Mouse (Mus musculus) C2C12 (cell line): ENCODE results near the gene Sepsecs.

Experiments used
- CTCF ChIP-seq: IDR thresholded peaks from one replicate; pipeline ENCODE4 v1.5.1; 2011; ENCODE audit not compliant: control insufficient read depth, insufficient read depth, insufficient read length
- MAX ChIP-seq: IDR thresholded peaks from one replicate; pipeline ENCODE4 v1.6.1; 2011; ENCODE audit warnings: mild to moderate bottlenecking, control low read depth

GRCm38 (mm10) chr5:52628783-52629182 lies 40.7 kb downstream of the Sepsecs start:
- TF ChIP-seq CTCF: no peak
- no peak for TF ChIP-seq MAX
